9 mouse cellular contexts compared by ENCODE assay signal in genomic region chr10:42632453-42633360, GRCm38 (mm10). TPM values are rescaled to one million over a fixed set of nuclear protein-coding genes. Genes with fewer than 3 reads are reported as not detected.
DNase-seq lines count a peak whose midpoint lies in the region; ATAC-seq lines count a peak whose summit lies in the region.
"Had no signal": no experiment of that assay in that cellular context is flagged by ENCODE, and none has a peak within 500 bp of the region (broad histone marks: within the 10 kb centered on the region; RNA-seq: fewer than 3 reads in every experiment).

No protein-coding gene starts in this region.

- peaks cover 95% of the 10 kb centered on the region for H3K27me3 ChIP-seq in heart, embryonic 12.5 days (replicated peaks)
- H3K27me3 ChIP-seq in neural tube, embryonic 12.5 days (replicated peaks), result peaks cover 91% of the 10 kb centered on the region

- no peak for ATAC-seq in heart, embryonic 12.5 days (ENCODE audit: insufficient number of reproducible peaks, low FRiP score)
- no peak for ATAC-seq in neural tube, embryonic 12.5 days (ENCODE audit: low FRiP score, low read depth)

- H3K9me3 ChIP-seq in heart, embryonic 12.5 days (replicated peaks), result no peaks in the 10 kb centered on the region
- H3K9me3 ChIP-seq in neural tube, embryonic 12.5 days, result no peaks in the 10 kb centered on the region

- 1% methylated on average over 38 of the region's 39 CpGs for whole genome bisulfite sequencing in heart, embryonic 12.5 days
- WGBS in neural tube, embryonic 12.5 days, result under 1% methylated on average over 39 of the region's 39 CpGs

- H3K9ac ChIP-seq in heart, embryonic 12.5 days, result peak overlapping the region; percentile 27; the same call in 1 of the 2 replicates
- H3K9ac ChIP-seq in neural tube, embryonic 12.5 days, result no peak overlapping the region

- peaks cover 42% of the 10 kb centered on the region for H3K4me1 ChIP-seq in heart, embryonic 12.5 days (replicated peaks)
- H3K4me1 ChIP-seq in neural tube, embryonic 12.5 days, result peaks cover 34% of the 10 kb centered on the region

- no peak overlapping the region for H3K27ac ChIP-seq in heart, embryonic 12.5 days (ENCODE audit: poor library complexity, severe bottlenecking)
- no peak overlapping the region for H3K27ac ChIP-seq in neural tube, embryonic 12.5 days

- H3K4me2 ChIP-seq in heart, embryonic 12.5 days, result peak overlapping the region; percentile 80
- peak overlapping the region; percentile 54 for H3K4me2 ChIP-seq in neural tube, embryonic 12.5 days (replicated peaks)

- peak; percentile 22 for DNase-seq in heart, adult 8-10 months (ENCODE audit: low spot score)
- no peak for DNase-seq in heart, postnatal 4 days
- peak; percentile 23 for DNase-seq in adrenal gland, postnatal 25 days
- peak; percentile 18 to 50 for DNase-seq in kidney, postnatal 36 days
- DNase-seq in layer of hippocampus, adult 9-11 months, result no peak
- DNase-seq in urinary bladder, postnatal 25 days (ENCODE audit: low spot score), result no peak

- peak overlapping the region; percentile 51 for H3K4me3 ChIP-seq in heart, embryonic 12.5 days
- H3K4me3 ChIP-seq in neural tube, embryonic 12.5 days, result peak overlapping the region; percentile 23; the same call in 1 of the 2 replicates

- H3K36me3 ChIP-seq in heart, embryonic 12.5 days, result no peaks in the 10 kb centered on the region
- H3K36me3 ChIP-seq in neural tube, embryonic 12.5 days, result no peaks in the 10 kb centered on the region

RNA-seq across cellular contexts. Expression of gene Ostm1, which starts 49.1 kb away (rescaled TPM):
- 10 to 100 TPM; 20.3 to 23.7 (median 21.8) TPM for total RNA-seq in heart, adult 8-10 months (2022)
- total RNA-seq in heart, postnatal 4 days (2021), result 10 to 100 TPM; 18.2 to 19.9 TPM
- 27.4 TPM in 2 replicates for total RNA-seq in adrenal gland, postnatal 25 days (2021)
- polyA plus RNA-seq in heart, embryonic 12.5 days (2016; fragmentation: Nextera tagmentation; extraction: Ambion mirVana), result 28.5 and 28.6 TPM in 2 replicates
- 21.7 and 24.1 TPM in 2 replicates for polyA plus RNA-seq in neural tube, embryonic 12.5 days (2016; fragmentation: Nextera tagmentation; extraction: Ambion mirVana)

RNA-seq across cellular contexts. Expression of gene Nr2e1, which starts 49.3 kb away (rescaled TPM):
- total RNA-seq in heart, adult 8-10 months (2022), result not detected
- not detected for total RNA-seq in heart, postnatal 4 days (2021)
- total RNA-seq in adrenal gland, postnatal 25 days (2021), result not detected in 2 replicates
- polyA plus RNA-seq in heart, embryonic 12.5 days (2016; fragmentation: Nextera tagmentation; extraction: Ambion mirVana), result 0.08 TPM in 1 of 2 replicates, not detected in the other
- not detected in 2 replicates for polyA plus RNA-seq in neural tube, embryonic 12.5 days (2016; fragmentation: Nextera tagmentation; extraction: Ambion mirVana)
- total RNA-seq: hematopoietic stem cell, adult 5-6 weeks had no signal

Comparison
In these comparisons a context has a peak if more than half of its experiments do, and no peak if none do; other contexts are left out.
1. DNase-seq: peak in heart, adult 8-10 months (single experiment), adrenal gland, postnatal 25 days (single experiment) and kidney, postnatal 36 days (2 of 2); none in heart, postnatal 4 days (single experiment), layer of hippocampus, adult 9-11 months (single experiment) and urinary bladder, postnatal 25 days (single experiment).